Mouse (Mus musculus) olfactory bulb, adult 2 months (tissue): Measurements from ENCODE around the gene L1td1.

Experiments
- CTCF ChIP-seq: fragments of 200-500 bp; IDR thresholded peaks from 2 replicates; pipeline ENCODE4 v1.5.1; 2012; ENCODE audit warnings: low read depth, mild to moderate bottlenecking, low read length, moderate library complexity; ENCODE audit not compliant: insufficient read depth
- POLR2A ChIP-seq: fragments of 200-500 bp; IDR thresholded peaks from 2 replicates; pipeline ENCODE4 v1.6.1; 2012; ENCODE audit warnings: mild to moderate bottlenecking, low read depth, low read length, moderate library complexity; ENCODE audit not compliant: insufficient read depth

DNA sequence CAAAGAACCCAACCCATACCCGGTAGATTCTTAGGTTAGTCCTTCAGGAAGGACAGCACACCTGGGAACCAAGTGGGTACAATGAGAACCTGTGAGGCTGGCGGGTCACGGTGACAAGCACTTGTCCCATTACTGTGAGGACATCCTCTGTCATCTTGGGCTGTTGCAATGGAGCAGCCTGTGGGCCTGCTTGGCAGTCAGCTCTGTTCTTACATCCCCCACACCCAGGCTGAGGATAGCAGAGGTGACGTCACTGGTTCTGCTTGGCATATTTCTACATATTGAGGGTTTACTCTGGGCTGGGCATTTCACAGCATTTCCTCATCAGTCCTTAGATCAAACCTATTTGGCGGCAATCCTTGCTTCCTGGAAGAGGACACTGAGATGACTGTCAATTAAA, 47.3 kb downstream of the L1td1 start:
- no peak for TF ChIP-seq POLR2A
- TF ChIP-seq CTCF, result no peak
